Mouse (Mus musculus) T-helper 1 cell (primary cell): ENCODE results near the gene Tagap1.
"Not testable (repeated sequence)": the region's sequence is repeated elsewhere in the genome, so short reads cannot be mapped to it uniquely, and the experiment has no call there.

Experiments
- in situ Hi-C: fragments of 300-600 bp; cut with MboI, MseI; formaldehyde crosslinking; loops from one replicate; pipeline ENCODE4 v1.15.1; 2025; ENCODE audit warnings: high pct_unique_total_duplicates

Gene Tagap1

DNA sequence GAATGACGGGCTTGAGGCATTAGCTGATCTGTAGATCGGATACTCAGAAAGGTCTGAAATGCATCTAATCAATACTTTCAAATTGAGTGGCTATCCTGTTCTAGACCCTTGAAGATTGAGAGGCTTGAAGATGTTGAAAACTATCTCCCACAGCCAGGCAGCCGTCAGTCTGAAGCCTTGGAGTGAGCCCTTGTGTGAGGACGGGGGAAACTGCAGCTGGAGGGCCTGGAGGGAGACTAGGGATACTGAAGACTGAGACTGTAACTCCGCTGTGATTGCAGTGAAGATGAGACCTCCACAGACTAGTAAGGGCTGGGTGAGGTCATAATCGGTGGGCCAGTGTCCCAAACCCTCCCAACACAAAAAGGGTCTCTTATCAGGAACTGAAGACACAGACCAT lies 1.4 kb upstream of the Tagap1 start:
- in situ Hi-C loops, result loop anchor here (5.0 kb wide), 1 partner anchor 1200 kb away; no protein-coding TSS in a partner anchor

GRCm38 (mm10) chr17:6961181-6962000 lies 435 bp upstream of the Tagap1 start:
- in situ Hi-C loops, result loop anchor here (5.0 kb wide), 1 partner anchor 1201 kb away; no protein-coding TSS in a partner anchor

GRCm38 (mm10) chr17:6960349-6960748 lies 607 bp downstream of the Tagap1 start:
- in situ Hi-C loops, result loop anchor here (5.0 kb wide), 1 partner anchor 1202 kb away; no protein-coding TSS in a partner anchor

- in situ Hi-C loops, result loop anchor here (5.0 kb wide), 1 partner anchor 1203 kb away; no protein-coding TSS in a partner anchor
Measured at GRCm38 (mm10) chr17:6959543-6960259, 1.3 kb downstream of the Tagap1 start.

- in situ Hi-C loops, result not testable (repeated sequence)
Measured at GRCm38 (mm10) chr17:6958881-6959280, 2.1 kb downstream of the Tagap1 start.

DNA sequence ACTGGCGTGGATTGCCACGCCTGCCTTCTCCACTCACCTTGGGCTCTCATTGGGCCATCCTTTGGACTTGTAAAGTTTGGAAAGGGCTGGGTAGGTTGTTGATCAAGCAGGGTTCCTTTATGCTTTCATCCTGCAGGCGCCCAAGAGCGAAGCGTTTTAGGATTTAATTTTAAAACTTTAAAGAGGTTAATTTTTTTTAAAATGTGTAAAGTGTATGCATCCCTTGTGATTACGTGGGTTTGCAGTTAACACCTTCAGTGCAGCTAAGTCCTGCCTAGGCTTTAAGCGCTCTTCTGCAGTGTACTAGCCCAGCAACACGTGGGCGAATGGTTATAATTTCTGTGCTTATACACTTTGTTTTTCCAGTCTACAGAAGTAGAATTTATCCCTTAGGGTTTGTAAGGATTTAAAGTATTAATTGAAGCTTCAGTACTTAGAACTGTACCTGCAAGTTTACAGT lies 12.2 kb downstream of the Tagap1 start:
- in situ Hi-C loops, result loop anchor here (10.0 kb wide), 1 partner anchor 996 kb away; the partner anchor contains the start of gene Rsph3a

- in situ Hi-C loops, result loop anchor here (10.0 kb wide), 1 partner anchor 997 kb away; the partner anchor contains the start of gene Rsph3a
Measured at GRCm38 (mm10) chr17:6947984-6948768, 12.8 kb downstream of the Tagap1 start, which contains the start of gene Rsph3b. Gene Rsph3b, minus strand, starts transcription at chr17:6948682.

- in situ Hi-C loops, result loop anchor here (10.0 kb wide), 1 partner anchor 997 kb away; the partner anchor contains the start of gene Rsph3a
Measured at GRCm38 (mm10) chr17:6947637-6947983, 13.3 kb downstream of the Tagap1 start.

DNA sequence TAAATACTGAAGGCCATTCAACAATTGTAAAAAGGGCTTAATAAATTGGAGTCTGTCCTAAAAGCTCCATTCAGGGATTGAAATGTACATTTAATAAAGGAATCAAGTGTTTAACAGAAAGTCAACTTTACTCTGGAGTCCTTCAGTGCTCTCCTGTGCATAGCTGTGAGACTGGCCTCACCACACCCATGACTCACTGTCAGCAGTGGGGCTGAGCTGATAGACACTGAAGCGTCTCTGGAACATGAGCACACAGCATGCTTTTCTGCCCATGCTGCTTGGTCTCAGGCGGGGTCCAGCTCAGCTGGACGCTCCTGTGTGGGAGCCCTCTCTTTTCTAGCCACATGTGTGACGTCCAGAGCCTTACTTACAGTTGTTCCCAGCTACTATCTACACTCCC lies 18.4 kb downstream of the Tagap1 start:
- in situ Hi-C loops, result loop anchor here (10.0 kb wide), 1 partner anchor 1002 kb away; the partner anchor contains the start of gene Rsph3a

DNA sequence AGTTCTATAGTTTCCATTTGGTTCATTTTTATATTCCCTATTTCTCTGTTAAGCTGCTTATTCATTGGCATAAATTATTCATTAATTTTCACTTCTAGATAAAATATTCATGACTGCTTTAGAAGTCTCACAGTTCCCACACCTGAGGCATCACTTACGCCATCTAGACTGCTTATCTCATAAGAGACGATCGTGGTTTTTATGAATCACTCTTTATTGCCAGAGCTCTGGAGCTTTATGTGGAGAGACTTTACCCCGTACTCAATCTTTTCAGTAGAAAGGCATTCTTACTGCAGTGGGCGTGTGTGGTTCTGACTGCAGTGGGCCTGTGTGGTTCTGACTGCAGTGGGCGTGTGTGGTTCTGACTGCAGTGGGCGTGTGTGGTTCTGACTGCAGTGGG lies 29.3 kb downstream of the Tagap1 start:
- in situ Hi-C loops, result not testable (repeated sequence)

DNA sequence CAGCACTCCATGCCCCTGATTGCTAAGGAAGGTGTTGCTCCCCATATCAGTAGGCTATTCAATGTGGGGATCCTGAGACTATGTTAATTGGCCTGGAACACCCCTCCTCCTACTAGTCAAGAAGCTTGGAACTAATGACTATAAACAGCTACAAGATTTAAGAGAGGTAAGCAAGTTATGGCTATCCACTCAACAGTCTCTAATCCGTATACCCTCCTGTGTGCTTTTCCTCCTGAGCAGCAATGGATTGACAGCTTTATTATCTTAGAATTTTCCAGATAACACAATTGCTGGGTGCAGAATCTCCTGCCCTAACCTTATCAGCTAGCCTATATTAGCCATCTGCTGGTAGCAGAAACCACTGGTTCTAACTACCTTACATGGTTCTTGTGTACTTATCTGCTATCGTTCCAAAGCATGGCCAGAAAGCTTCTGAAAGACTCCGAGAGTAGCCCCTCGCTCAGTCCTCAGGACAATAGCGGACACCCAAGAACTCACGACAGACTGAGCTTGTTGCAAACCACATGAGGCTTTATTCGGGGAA lies 40.5 kb downstream of the Tagap1 start:
- in situ Hi-C loops, result loop anchor here (25.0 kb wide), 1 partner anchor 942 kb away; no protein-coding TSS in a partner anchor

- in situ Hi-C loops, result loop anchor here (25.0 kb wide), 1 partner anchor 943 kb away; no protein-coding TSS in a partner anchor
Measured at GRCm38 (mm10) chr17:6919388-6919787, 41.6 kb downstream of the Tagap1 start.

- in situ Hi-C loops, result loop anchor here (25.0 kb wide), 1 partner anchor 947 kb away; no protein-coding TSS in a partner anchor
Measured at GRCm38 (mm10) chr17:6915282-6915681, 45.7 kb downstream of the Tagap1 start.

DNA sequence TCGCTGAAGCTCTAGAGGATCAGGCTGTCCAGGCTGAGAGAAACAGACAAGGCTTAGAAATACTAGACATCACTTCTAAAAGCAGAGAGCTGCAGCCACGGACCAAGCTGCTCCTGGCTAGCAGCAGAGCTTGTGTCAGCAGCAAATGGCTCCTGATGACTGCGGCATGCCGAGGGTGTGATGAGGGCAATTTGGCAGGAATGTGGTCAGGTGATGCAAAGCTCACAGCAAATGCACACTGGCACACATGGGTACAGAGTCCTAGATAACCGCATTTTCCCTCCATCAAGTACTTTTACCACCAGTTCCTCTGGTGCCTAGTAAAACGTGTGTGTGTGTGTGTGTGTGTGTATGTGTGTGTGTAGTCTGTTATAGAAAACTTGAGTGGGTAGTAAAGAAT lies 46.9 kb downstream of the Tagap1 start:
- in situ Hi-C loops, result loop anchor here (25.0 kb wide), 1 partner anchor 948 kb away; no protein-coding TSS in a partner anchor
